Mouse (Mus musculus) cerebellum, postnatal 10 days (tissue): ENCODE data around the gene Slc35f1.

ENCODE experiments used
- DNase-seq, 2 experiments: peaks; one replicate each; pipeline ENCODE4 v3.0.0; 2021; ENCODE audit warnings: mixed read lengths in 2 of 2

The Slc35f1 gene

DNA sequence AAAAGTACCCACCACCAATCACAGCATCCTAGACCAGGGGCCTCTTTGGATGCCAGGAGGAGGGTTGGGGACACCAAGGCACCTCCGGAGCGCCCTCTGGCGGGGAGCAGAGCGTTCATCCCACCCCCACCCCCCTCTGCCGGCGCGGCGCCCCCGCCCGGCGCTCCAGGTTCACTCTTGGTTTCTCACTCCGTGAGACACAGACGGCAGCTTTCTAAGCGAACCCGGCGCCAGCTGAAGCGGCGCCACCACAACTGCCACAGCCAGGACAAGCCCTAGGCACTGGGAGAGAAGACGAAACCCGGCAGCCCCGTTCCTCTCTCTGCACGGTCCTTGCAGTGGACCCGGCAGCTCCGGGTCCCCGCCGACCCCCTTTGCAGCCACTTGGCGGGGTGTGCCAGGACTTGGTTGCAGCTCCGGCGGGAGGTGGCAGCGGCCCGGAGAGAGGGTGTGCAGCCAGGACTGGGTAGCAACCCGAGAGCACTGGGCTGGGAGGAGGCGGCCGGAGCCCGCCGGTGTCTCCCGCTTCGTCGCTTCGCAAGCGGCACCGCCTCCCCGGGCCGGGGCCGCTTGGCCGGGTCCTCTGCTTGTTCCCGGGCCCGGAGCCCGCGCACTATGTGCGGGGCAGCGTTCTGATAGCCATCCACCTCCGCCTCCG lies at the start of gene Slc35f1:
Gene Slc35f1 (plus strand): TSS at position 200 of the 658 bp plus-strand sequence.
- peak; percentile 94 to 95 for DNase-seq

DNA sequence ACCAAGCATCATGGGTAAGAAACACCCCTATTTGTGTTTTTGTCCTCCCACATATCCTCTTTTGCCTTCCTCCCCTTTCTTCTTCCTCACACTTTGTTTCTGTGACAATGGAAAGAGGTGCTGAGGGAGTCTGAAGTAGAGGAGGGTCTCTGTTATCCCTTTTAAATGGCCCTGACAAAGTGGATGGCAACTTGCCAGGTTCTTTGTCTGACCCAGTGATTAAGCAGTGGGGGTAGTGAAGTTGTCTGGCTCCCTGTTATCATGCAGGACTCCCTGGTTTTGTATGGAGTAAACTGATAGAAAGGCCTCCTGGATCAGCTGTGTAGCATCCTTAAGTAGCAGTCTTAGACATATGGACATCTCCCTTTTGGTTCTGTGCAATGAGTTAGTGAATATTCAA lies 19.1 kb upstream of the Slc35f1 start:
- peak; percentile 8 for DNase-seq

DNA sequence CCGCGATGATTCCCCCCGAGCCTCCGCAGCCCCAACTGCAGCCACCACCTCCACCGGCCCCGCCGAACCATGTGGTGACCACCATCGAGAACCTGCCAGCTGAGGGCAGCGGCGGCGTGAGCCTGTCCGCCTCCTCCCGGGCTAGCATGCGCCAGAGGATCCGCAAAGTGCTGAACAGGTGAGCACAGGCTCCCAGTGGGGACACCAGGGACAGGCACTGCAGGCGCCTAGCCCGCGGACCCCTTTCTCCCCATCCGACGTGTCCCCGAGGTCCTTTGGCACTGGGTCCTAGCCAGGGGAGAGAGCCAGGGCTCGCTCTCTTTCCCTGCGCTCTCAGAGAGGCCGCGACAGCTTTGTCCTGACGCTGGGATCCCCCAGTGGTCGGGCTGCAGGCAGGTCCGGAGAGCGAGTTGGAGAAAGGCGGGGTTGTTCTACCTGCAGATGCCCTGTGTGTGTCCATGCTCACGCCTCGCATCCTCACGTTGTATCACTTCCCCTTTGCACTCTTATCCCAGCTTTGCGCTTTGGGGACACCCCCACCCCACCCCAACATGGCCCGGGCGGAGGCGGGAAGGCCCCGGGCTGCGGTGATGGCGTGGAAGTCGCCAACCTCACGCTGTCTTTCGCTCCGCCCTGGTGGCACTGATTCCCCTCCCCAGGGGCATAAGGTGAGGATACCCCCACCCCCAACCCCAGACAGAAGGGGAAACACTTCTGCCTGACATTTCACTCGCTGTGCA lies 829 bp downstream of the Slc35f1 start:
- DNase-seq, result peak in 1 of 2 experiments; percentile 59

DNA sequence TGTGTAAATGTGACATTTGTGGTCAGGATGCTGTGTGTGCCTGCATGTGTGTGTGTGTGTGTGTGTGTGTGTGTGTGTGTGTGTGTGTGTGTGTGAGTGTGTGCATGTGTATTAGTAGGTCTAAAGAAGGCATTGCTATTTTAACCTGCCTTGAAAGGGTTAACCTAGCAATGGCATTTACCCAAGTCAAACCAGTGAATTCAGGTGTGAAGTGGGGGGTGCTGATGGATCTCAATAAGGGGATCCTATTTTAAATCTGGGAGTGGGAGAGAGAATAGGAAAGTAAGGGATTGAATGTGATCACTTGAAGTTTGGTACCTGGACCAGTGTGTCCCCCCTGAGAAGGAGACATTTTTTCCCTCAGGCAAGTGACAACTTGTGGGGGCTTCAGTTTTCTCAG lies 13.4 kb downstream of the Slc35f1 start:
- DNase-seq, result peak in 1 of 2 experiments; percentile 9

GRCm38 (mm10) chr10:52704101-52705051 lies 14.0 kb downstream of the Slc35f1 start:
- DNase-seq, result peak; percentile 47 to 55

- DNase-seq, result no peak
These were observed 19.1 kb downstream of the Slc35f1 start for GRCm38 (mm10) chr10:52709482-52709881.

DNA sequence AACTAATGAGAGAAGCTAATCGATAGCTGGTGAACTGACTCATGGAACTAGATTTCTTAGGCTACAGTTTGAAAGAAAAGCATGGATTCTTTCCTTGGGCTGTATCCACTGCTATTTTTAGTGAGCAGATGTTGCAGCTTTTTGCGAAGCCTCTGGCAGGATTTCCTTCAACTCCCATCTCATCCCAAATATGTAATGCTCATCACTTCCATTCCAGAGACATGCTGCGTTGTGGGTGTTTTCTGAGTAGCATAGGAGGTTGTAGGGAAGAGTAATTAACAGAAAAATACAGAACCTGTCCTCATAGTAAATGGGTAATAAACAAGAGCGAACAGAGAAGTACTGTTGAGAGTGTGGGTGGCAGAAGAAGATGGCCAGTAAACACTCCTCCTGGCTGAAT lies 21.8 kb downstream of the Slc35f1 start:
- DNase-seq, result no peak

- no peak for DNase-seq
These were observed 24.2 kb downstream of the Slc35f1 start for GRCm38 (mm10) chr10:52714557-52714956.

DNA sequence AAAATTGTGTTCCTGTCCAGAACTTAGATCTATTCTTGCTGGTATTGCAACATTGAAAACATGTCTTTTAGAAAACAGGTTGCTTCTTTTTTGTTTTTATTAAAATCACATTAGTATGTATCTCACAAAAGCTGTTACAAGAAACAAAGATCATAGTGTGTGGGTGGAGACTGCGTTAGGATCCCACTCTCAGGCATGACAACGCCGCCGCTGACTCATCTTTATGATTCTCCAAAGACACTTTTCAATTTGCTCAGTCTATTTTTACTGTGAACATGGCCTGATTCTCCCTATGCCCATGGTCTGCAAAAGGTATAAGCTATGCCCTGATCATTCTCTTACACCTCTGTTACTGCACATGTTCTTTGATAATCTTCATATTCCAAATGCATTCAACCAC lies 24.8 kb downstream of the Slc35f1 start:
- no peak for DNase-seq

DNA sequence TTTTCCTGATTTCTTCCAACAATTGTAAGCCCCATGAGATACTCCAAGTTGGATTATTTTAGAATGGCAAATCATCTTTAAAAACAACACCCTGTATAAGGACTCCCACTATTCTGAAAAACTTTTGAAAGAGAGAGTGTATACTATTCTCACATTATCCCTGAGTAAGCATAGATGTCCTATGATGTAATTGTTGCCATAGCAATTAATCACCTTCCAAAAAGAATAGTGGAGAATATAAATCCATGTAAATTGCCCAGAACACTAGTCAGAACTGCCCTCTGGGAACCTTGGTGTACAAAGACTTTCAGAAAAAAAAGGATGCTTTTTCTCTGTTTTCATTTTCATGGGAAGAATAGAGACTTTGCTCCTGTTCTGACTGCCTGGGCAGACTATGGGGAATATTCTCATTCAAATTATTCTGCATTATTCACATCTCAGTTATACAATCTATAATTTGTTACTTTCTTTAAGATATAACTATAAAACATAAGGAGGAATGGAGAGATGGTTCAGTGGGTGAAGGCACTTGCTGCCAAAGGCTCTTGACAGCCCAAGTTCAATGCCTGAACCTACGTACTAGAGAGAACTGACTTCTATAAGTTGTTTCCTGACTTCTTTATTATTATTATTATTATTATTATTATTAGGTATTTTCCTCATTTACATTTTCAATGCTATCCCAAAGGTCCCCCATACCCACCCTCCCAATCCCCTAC lies 28.0 kb downstream of the Slc35f1 start:
- no peak for DNase-seq

DNA sequence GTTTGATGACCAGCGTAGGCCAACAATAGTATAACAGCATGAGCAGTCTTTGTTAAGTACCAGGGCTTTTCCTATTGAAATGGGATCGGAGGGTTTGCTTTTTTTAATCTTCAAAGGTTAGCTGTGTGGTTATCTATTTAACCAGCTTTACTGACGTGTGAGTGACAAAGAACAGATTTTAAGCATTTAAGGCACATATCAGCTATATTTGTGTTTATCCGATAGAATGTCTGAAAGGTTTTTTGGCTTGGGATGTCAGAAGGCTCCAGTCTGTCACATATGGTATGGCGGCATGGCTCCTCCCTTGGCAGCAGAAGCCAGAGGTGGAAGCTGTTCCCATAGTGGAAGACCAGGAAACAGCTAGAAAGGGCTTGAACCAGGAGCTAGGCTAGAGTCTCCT lies 36.3 kb downstream of the Slc35f1 start:
- DNase-seq, result no peak

DNA sequence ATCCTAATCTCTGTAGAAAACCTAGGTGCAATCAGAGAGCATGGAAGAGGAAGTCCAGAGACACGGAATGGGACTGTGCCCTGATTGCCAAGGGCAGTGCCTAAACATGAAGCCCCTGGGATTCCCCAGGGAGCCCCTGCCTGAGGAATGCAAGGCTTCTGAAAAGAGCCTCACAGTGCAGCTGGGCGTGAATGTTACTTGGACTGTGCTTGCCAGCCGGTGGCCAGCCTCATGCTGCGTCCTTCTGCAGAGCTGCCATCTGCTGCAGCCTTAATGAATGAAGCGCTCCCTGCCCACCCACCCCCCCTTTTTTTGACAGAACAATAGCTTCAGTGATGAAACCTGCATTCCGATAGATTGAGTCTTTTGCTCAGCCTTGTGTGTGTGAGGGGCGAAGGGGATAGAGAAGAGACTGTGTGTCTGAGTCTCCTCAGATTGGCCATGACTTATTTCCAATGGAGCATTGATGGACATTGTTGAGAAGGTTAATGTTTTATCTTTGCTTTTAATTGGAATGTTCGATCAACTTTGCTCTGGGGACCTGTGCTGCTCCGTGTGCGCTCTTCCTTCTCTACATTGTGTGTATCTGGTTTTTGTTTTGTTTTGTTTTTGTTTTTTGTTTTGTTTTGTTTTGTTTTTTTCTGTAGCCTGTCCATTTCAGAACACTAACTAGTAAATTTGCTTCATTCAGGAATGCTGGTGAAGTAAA lies 52.5 kb downstream of the Slc35f1 start:
- DNase-seq, result peak; percentile 82 to 92

DNA sequence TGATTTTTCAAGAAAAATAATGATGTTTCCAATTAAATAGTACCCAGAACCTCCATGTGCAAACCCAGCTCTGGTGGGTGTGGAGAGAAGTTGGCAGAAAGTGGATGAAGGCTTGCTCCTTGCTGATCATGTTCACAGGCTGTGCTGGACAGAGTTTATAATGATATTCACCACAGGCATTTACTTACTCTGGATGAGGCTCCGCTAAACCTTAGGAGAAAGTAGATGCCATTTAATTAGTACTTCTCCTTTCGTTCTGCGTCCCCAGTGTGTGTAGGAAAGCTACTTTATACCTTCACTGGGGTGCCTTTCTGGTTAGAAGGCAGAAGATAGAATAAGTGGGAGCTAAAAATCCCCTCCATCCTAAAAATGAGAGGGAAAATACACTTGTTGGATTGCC lies 53.5 kb downstream of the Slc35f1 start:
- DNase-seq, result no peak

DNA sequence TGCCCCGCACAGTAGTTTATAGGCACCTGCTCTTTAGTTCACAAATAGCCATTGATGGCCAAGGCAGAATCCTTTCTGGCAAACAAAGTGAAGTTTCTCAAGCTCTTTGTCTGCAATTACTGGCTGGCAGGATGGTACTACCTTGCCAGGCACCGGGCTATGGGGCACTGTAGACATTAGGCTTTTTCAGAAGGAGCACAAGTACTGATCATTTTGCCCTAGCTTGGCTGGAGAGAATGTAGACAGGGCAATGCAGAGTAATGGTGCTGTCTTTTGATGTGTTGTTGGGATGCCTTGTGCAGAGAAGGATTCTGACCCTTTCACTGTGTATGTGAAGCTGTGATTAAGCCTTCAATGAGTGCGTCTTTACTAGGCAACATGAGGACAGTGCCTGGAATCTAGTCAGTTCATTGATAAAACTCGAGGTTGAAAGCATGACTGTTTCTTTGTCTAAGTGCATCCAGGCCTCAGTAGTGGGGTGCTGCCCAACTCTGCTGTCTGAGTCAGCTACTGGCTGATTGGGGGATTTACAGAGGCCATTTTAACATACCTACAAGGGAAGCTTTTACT lies 57.8 kb downstream of the Slc35f1 start:
- no peak for DNase-seq

GRCm38 (mm10) chr10:52755949-52756679 lies 65.8 kb downstream of the Slc35f1 start:
- DNase-seq, result no peak

GRCm38 (mm10) chr10:52757496-52758260 lies 67.3 kb downstream of the Slc35f1 start:
- no peak for DNase-seq

DNA sequence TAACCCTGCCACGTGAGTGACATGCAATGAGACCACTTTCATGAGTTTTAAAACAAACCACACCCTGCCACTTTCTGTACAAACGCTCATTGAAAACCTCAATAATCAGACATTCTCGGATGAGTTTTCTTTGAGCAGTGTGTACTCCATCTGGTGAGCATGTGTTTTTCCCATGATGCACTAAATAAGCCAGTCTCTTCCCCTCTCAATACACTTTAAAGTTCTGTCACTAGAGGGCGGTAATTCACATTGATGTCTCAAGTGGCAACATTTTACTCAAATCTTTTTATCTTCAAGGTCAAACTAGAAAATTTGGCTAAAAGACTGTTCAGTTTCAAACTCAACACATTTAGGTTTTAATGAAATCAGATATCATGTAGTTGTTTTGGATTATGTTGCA lies 68.3 kb downstream of the Slc35f1 start:
- DNase-seq, result peak; percentile 34 to 83

GRCm38 (mm10) chr10:52760527-52760926 lies 70.2 kb downstream of the Slc35f1 start:
- no peak for DNase-seq

DNA sequence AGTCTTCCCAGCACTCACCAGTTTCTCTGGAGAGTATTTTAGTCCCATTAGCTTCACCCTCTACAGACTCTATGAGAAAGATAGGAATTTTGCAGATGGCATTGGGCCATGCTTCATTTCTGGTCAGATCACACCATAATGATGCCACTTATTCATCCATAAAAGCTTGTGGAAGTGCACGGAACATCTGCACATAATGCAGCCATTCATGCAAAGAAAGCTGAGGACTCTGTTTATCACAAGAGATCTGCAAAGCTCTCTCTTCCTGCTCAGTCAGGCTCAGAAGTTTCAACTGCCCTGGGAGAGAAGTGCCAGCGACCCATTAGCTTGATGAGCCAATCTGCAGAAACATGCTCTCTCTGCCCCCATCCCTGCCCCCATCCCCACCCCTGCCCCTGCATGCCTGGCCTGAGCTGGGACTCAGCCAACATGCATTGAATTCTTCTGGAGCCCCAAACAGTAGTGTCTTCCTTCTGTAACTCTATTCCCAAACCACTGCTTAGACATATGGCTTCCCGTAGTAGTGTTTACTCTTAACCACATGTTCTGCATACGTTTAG lies 89.7 kb downstream of the Slc35f1 start:
- peak in 1 of 2 experiments; percentile 28 for DNase-seq

DNA sequence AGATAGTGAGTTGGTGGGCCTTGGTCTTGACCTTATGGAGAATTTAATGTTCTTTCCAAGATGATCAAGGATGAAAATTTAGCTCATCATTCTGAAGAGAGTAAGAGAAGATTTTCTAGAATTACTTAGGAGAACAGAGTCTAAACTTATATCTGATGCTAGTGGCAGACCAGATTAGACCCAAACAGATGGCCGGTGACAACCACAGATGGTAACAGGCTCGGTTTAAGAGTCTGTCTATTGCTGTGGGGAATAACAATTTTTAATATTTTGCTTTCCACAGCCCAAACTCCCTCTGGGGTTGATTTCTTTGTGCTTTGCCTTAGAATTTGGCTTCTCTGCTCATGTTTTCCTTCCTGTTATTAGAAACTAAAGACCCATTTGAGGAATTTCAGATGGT lies 96.7 kb downstream of the Slc35f1 start:
- DNase-seq, result peak; percentile 15 to 36
